Mouse (Mus musculus): ENCODE data around the gene Gpha2. TPM values are rescaled to one million over a fixed set of nuclear protein-coding genes. Genes with fewer than 3 reads are reported as not detected.

Gene Gpha2
- polyA plus RNA-seq, 1 experiment, result not detected

DNA sequence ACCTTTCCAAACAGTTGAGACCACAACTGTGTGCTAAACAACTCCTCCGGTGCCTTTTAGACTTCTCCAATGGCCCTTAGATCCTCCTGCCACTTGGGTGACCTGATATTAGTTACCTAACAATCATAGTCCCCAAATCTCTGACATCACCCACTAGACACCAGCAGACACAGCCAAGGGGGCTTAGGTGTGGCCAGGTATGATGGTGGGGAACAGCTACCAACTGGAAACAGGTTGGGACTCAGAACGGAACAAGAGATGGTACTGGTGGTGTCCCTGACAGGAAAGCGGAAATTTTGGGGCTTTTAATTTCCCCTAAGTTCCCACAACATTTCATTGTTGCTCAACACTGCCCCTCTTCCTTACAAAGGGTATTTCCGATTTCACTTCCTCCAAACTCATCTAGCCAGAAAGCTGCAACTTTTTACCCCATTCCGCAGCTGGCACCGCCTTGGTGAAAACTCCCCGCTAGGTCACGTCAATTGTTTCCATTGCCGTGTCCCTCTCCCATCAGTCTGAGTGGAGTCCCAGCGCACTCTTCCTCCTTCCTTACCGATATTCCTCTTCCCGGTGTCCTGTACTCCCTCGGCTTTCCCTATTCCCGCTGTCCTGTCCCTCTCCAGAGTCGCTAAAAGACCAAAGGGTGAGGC lies 49.7 kb downstream of the Gpha2 start:
- H3K27ac ChIP-seq (ENCODE audit: insufficient read depth, low read length), result peak overlapping the region; percentile 66
- 13% methylated on average over 15 of the region's 15 CpGs for WGBS

DNA sequence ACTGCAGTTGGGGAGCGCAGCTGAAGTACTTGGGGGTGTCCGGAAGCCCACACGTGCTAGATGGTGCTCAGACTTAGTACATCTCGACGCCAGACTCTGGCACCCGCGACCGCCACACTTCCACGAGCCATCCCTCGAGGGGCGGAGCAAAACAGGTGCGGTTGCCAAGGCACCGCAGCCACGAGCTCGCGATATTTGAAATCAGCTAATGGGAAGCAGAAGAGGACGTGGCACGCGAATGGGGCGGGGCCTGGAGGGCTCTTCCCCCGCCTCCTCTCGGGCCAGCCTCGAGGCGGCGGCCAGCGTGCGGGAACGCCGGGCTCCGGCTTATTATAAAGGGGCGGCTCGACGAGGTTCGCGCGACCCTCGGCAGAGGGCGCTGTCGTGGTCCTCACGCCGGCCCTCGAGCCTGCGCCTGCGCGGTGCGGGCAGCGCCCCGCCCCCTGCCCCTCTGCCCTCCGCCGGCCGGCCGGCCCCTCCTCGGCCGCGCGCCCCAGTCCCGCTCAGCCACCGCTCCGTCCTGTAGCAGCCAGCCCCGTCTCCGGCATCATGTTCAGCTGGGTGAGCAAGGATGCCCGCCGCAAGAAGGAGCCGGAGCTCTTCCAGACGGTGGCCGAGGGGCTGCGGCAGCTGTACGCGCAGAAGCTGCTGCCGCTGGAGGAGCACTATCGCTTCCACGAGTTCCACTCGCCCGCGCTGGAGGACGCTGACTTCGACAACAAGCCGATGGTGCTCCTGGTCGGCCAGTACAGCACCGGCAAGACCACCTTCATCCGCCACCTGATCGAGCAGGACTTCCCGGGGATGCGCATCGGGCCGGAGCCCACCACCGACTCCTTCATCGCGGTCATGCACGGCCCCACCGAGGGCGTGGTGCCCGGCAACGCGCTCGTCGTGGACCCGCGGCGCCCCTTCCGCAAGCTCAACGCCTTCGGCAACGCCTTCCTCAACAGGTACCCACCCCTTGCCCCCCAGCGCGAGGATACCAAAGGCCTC lies 50.5 kb downstream of the Gpha2 start, which contains the start of gene Ehd1:
Ehd1 (plus strand) TSS at position 300 of the 996 bp plus-strand sequence.
- Histone ChIP-seq H3K27me3 (ENCODE audit: control insufficient read depth, insufficient read depth, low read length) (no peaks in the 10 kb centered on the region), H3K4me1 (ENCODE audit: control insufficient read depth, insufficient read depth, low read length) (peaks cover 37% of the 10 kb centered on the region), H3K27ac (ENCODE audit: insufficient read depth, low read length) (peak within 1 kb of the TSS; percentile 66), H3K4me3 (replicated peaks; ENCODE audit: insufficient read depth, low read depth, low read length) (peak within 1 kb of the TSS; percentile 93)
- under 1% methylated on average over 106 of the region's 106 CpGs for WGBS
- peak; percentile 58 for TF ChIP-seq POLR2A (IDR thresholded peaks at IDR 0.05; ENCODE audit: borderline replicate concordance, insufficient read depth, low read length)
- TF ChIP-seq CTCF (IDR thresholded peaks at IDR 0.05; ENCODE audit: borderline replicate concordance, insufficient read depth, low read depth, low read length), result peak; percentile 60
- DNase-seq, result peak; percentile 97 to 98

More for the DNA sequence above, 49.7 kb downstream of the Gpha2 start:
- Histone ChIP-seq H3K27me3 (ENCODE audit: control insufficient read depth, insufficient read depth, low read length) (no peaks in the 10 kb centered on the region), H3K4me3 (replicated peaks; ENCODE audit: insufficient read depth, low read depth, low read length) (peak overlapping the region; percentile 73), H3K4me1 (ENCODE audit: control insufficient read depth, insufficient read depth, low read length) (peaks cover 30% of the 10 kb centered on the region)
- peak; percentile 36 to 37 for DNase-seq
- TF ChIP-seq CTCF (IDR thresholded peaks at IDR 0.05; ENCODE audit: borderline replicate concordance, insufficient read depth, low read depth, low read length), result no peak
- no peak for TF ChIP-seq POLR2A (IDR thresholded peaks at IDR 0.05; ENCODE audit: borderline replicate concordance, insufficient read depth, low read length)

Other genes with a start within 250 kb of the Gpha2 start
- gene Slc22a20, start 240.2 kb upstream of the Gpha2 start, polyA plus RNA-seq (2012; rRNA removed), result not detected in 2 replicates
- gene Capn1, start 210.5 kb upstream of the Gpha2 start, polyA plus RNA-seq (2012; rRNA removed), result 27.0 and 27.3 TPM in 2 replicates
- 34.5 and 34.8 TPM in 2 replicates for gene Syvn1, start 179.8 kb upstream of the Gpha2 start, polyA plus RNA-seq (2012; rRNA removed)
- gene Mrpl49, start 168.6 kb upstream of the Gpha2 start, polyA plus RNA-seq (2012; rRNA removed), result 48.7 and 51.5 TPM in 2 replicates
- 792 and 828 TPM in 2 replicates for gene Fau, start 168.5 kb upstream of the Gpha2 start, polyA plus RNA-seq (2012; rRNA removed)
- 50.8 and 51.5 TPM in 2 replicates for gene Znhit2, start 165.2 kb upstream of the Gpha2 start, polyA plus RNA-seq (2012; rRNA removed)
- 50.8 and 51.6 TPM in 2 replicates for gene Tm7sf2, start 158.0 kb upstream of the Gpha2 start, polyA plus RNA-seq (2012; rRNA removed)
- gene Vps51, start 149.1 kb upstream of the Gpha2 start, polyA plus RNA-seq (2012; rRNA removed), result 95.6 and 108 TPM in 2 replicates
- gene Tmem262, start 146.3 kb upstream of the Gpha2 start, polyA plus RNA-seq (2012; rRNA removed), result 0.59 TPM in 1 of 2 replicates, not detected in the other
- gene Gm28374, start 144.1 kb upstream of the Gpha2 start, polyA plus RNA-seq (2012; rRNA removed), result 0.78 and 1.3 TPM in 2 replicates
- 79.2 and 84.9 TPM in 2 replicates for gene Zfpl1, start 141.4 kb upstream of the Gpha2 start, polyA plus RNA-seq (2012; rRNA removed)
- gene Cdca5, start 141.4 kb upstream of the Gpha2 start, polyA plus RNA-seq (2012; rRNA removed), result 0.14 and 0.20 TPM in 2 replicates
- gene AC131692.1, start 132.0 kb upstream of the Gpha2 start, polyA plus RNA-seq (2012; rRNA removed), result not detected in 2 replicates
- gene Naaladl1, start 120.6 kb upstream of the Gpha2 start, polyA plus RNA-seq (2012; rRNA removed), result 0.05 and 0.24 TPM in 2 replicates
- gene Sac3d1, start 107.7 kb upstream of the Gpha2 start, polyA plus RNA-seq (2012; rRNA removed), result 33.8 and 35.9 TPM in 2 replicates
- 66.7 and 67.9 TPM in 2 replicates for gene Snx15, start 98.1 kb upstream of the Gpha2 start, polyA plus RNA-seq (2012; rRNA removed)
- 0.29 and 0.54 TPM in 2 replicates for gene Batf2, start 85.4 kb upstream of the Gpha2 start, polyA plus RNA-seq (2012; rRNA removed)
- 174 and 188 TPM in 2 replicates for gene Arl2, start 84.8 kb upstream of the Gpha2 start, polyA plus RNA-seq (2012; rRNA removed)
- gene Majin, start 42.0 kb upstream of the Gpha2 start, polyA plus RNA-seq (2012; rRNA removed), result 0.08 TPM in 2 replicates
- gene Ppp2r5b, start 9.5 kb downstream of the Gpha2 start, polyA plus RNA-seq (2012; rRNA removed), result 243 and 258 TPM in 2 replicates
- gene Atg2a, start 15.3 kb downstream of the Gpha2 start, polyA plus RNA-seq (2012; rRNA removed), result 40.8 and 41.1 TPM in 2 replicates
- gene Ehd1, start 50.3 kb downstream of the Gpha2 start, polyA plus RNA-seq (2012; rRNA removed), result 168 and 220 TPM in 2 replicates
- 33.1 and 36.5 TPM in 2 replicates for gene Cdc42bpg, start 80.1 kb downstream of the Gpha2 start, polyA plus RNA-seq (2012; rRNA removed)
- 84.1 and 85.5 TPM in 2 replicates for gene Men1, start 108.6 kb downstream of the Gpha2 start, polyA plus RNA-seq (2012; rRNA removed)
- 317 and 326 TPM in 2 replicates for gene Map4k2, start 114.8 kb downstream of the Gpha2 start, polyA plus RNA-seq (2012; rRNA removed)
- gene Sf1, start 137.3 kb downstream of the Gpha2 start, polyA plus RNA-seq (2012; rRNA removed), result 175 and 196 TPM in 2 replicates
- gene Pygm, start 158.0 kb downstream of the Gpha2 start, polyA plus RNA-seq (2012; rRNA removed), result 90.1 and 101 TPM in 2 replicates
- 78.5 and 90.1 TPM in 2 replicates for gene Rasgrp2, start 173.0 kb downstream of the Gpha2 start, polyA plus RNA-seq (2012; rRNA removed)
- gene Nrxn2, start 192.4 kb downstream of the Gpha2 start, polyA plus RNA-seq (2012; rRNA removed), result 420 and 504 TPM in 2 replicates

Measured in cerebellum, adult 2 months (tissue).